Mouse (Mus musculus) liver, postnatal 0 days (tissue): Measurements from ENCODE around the gene Chst15.

Source experiments
- CTCF ChIP-seq: sonication (generic); IDR thresholded peaks from 2 replicates; pipeline ENCODE4 v1.5.1; 2016; ENCODE audit warnings: antibody characterized with exemption, low read depth
- EP300 ChIP-seq: IDR thresholded peaks from 2 replicates; pipeline ENCODE4 v1.6.1; 2016; ENCODE audit warnings: antibody characterized with exemption, low read depth, mild to moderate bottlenecking

GRCm38 (mm10) chr7:132355767-132356166, 38.7 kb upstream of the Chst15 start:
- TF ChIP-seq CTCF (no peak), EP300 (no peak)
